ENCODE assay signal across 23 mouse cellular contexts in genomic region chr19:27173836-27174235, GRCm38 (mm10). TPM values are rescaled to one million over a fixed set of nuclear protein-coding genes. Genes with fewer than 3 reads are reported as not detected.
A peak's percentile ranks its signal among the peaks of the same experiment; 100 is the strongest.
DNase-seq lines count a peak whose midpoint lies in the region; ATAC-seq and TF ChIP-seq lines count a peak whose summit lies in the region.
"Had no signal": no experiment of that assay in that cellular context is flagged by ENCODE, and none has a peak within 500 bp of the region (broad histone marks: within the 10 kb centered on the region; RNA-seq: fewer than 3 reads in every experiment).

No protein-coding gene starts in this region.

- no peaks in the 10 kb centered on the region for H3K9me3 ChIP-seq in kidney, postnatal 0 days (replicated peaks; ENCODE audit: low read length)
- no peaks in the 10 kb centered on the region for H3K9me3 ChIP-seq in kidney, embryonic 16.5 days (ENCODE audit: low read length)
- no peaks in the 10 kb centered on the region for H3K9me3 ChIP-seq in midbrain, embryonic 10.5 days (replicated peaks)
- H3K9me3 ChIP-seq: embryonic facial prominence, embryonic 12.5 days; forebrain, embryonic 13.5 days; G1E; heart, embryonic 15.5 days; hindbrain, embryonic 10.5 days; limb, embryonic 12.5 days; liver, embryonic 12.5 days; lung, embryonic 15.5 days; neural tube, embryonic 13.5 days had no signal

- WGBS in kidney, postnatal 0 days = 47% methylated on average over 2 of the region's 2 CpGs
- WGBS in kidney, embryonic 16.5 days = 38% methylated on average over 2 of the region's 2 CpGs
- 87% methylated on average over 2 of the region's 2 CpGs for WGBS in midbrain, embryonic 10.5 days

- H3K36me3 ChIP-seq in kidney, postnatal 0 days (ENCODE audit: insufficient read depth, low read length) = no peaks in the 10 kb centered on the region
- H3K36me3 ChIP-seq in kidney, embryonic 16.5 days (ENCODE audit: insufficient read depth, low read length) = no peaks in the 10 kb centered on the region
- H3K36me3 ChIP-seq in midbrain, embryonic 10.5 days = no peaks in the 10 kb centered on the region
- H3K36me3 ChIP-seq: embryonic facial prominence, embryonic 12.5 days; G1E; heart, embryonic 15.5 days; hindbrain, embryonic 10.5 days; limb, embryonic 12.5 days; liver, embryonic 12.5 days; lung, embryonic 15.5 days; neural tube, embryonic 13.5 days had no signal

- H3K4me3 ChIP-seq in kidney, postnatal 0 days (replicated peaks; ENCODE audit: low read depth, low read length) = no peak overlapping the region
- no peak overlapping the region for H3K4me3 ChIP-seq in kidney, embryonic 16.5 days (ENCODE audit: low read length)
- H3K4me3 ChIP-seq in midbrain, embryonic 10.5 days = no peak overlapping the region
- H3K4me3 ChIP-seq: embryonic facial prominence, embryonic 12.5 days; erythroblast, embryonic 14.5 days; forebrain, embryonic 13.5 days; heart, embryonic 15.5 days; hindbrain, embryonic 10.5 days; limb, embryonic 12.5 days; liver, embryonic 12.5 days; lung, embryonic 15.5 days; neural tube, embryonic 13.5 days had no signal

- H3K27me3 ChIP-seq in kidney, postnatal 0 days (ENCODE audit: insufficient read depth, low read length) = no peaks in the 10 kb centered on the region
- H3K27me3 ChIP-seq in kidney, embryonic 16.5 days (ENCODE audit: insufficient read depth, low read length) = no peaks in the 10 kb centered on the region
- no peaks in the 10 kb centered on the region for H3K27me3 ChIP-seq in midbrain, embryonic 10.5 days (ENCODE audit: low read depth, poor library complexity, severe bottlenecking)
- H3K27me3 ChIP-seq: embryonic facial prominence, embryonic 12.5 days; forebrain, embryonic 13.5 days; heart, embryonic 15.5 days; limb, embryonic 12.5 days; liver, embryonic 12.5 days; lung, embryonic 15.5 days; neural tube, embryonic 13.5 days had no signal

- no peak for ATAC-seq in kidney, postnatal 0 days (replicated peaks; ENCODE audit: low FRiP score, low read depth)
- ATAC-seq in kidney, embryonic 16.5 days (ENCODE audit: low FRiP score, low TSS enrichment) = no peak
- ATAC-seq: forebrain, embryonic 13.5 days; hindbrain, postnatal 0 days; intestine, postnatal 0 days; liver, embryonic 12.5 days had no signal

- no peaks in the 10 kb centered on the region for H3K4me1 ChIP-seq in kidney, postnatal 0 days (replicated peaks; ENCODE audit: insufficient read depth, low read length)
- no peaks in the 10 kb centered on the region for H3K4me1 ChIP-seq in kidney, embryonic 16.5 days (ENCODE audit: insufficient read depth, low read length)
- H3K4me1 ChIP-seq in midbrain, embryonic 10.5 days = no peaks in the 10 kb centered on the region
- H3K4me1 ChIP-seq: embryonic facial prominence, embryonic 12.5 days; hindbrain, embryonic 10.5 days; limb, embryonic 12.5 days; liver, embryonic 12.5 days; lung, embryonic 15.5 days had no signal

- no peak overlapping the region for H3K4me2 ChIP-seq in kidney, postnatal 0 days (ENCODE audit: low read length)
- H3K4me2 ChIP-seq in kidney, embryonic 16.5 days (replicated peaks; ENCODE audit: low read depth, low read length) = no peak overlapping the region
- H3K4me2 ChIP-seq: embryonic facial prominence, embryonic 12.5 days; forebrain, embryonic 13.5 days; heart, embryonic 15.5 days; limb, embryonic 12.5 days; liver, embryonic 12.5 days; lung, embryonic 15.5 days; neural tube, embryonic 13.5 days had no signal

- H3K9ac ChIP-seq in kidney, postnatal 0 days (ENCODE audit: low read depth, low read length) = no peak overlapping the region
- H3K9ac ChIP-seq in kidney, embryonic 16.5 days (replicated peaks; ENCODE audit: low read length) = no peak overlapping the region
- H3K9ac ChIP-seq: embryonic facial prominence, embryonic 12.5 days; forebrain, embryonic 13.5 days; heart, embryonic 15.5 days; limb, embryonic 12.5 days; liver, embryonic 12.5 days; lung, embryonic 15.5 days; neural tube, embryonic 13.5 days had no signal

- peak; percentile 58 for DNase-seq in adrenal gland, adult 2 months
- DNase-seq in adrenal gland, adult 18-20 months (ENCODE audit: low spot score in 2 of 2) = no peak
- peak; percentile 57 for DNase-seq in kidney, postnatal 0 days (ENCODE audit: low spot score)
- peak; percentile 16 for DNase-seq in NIH3T3 (ENCODE audit: low read depth)
- DNase-seq in gastrocnemius, postnatal 14 days = peak; percentile 45
- DNase-seq in midbrain, embryonic 10.5 days (ENCODE audit: low spot score) = no peak
- no peak for DNase-seq in cerebellum, postnatal 14 days
- DNase-seq: cerebellum, adult 9-10 months; midbrain, embryonic 14.5 days; right cerebral cortex, adult 18-20 months had no signal

- no peak overlapping the region for H3K27ac ChIP-seq in kidney, postnatal 0 days
- H3K27ac ChIP-seq in kidney, embryonic 16.5 days (ENCODE audit: low read length) = no peak overlapping the region
- no peak overlapping the region for H3K27ac ChIP-seq in midbrain, embryonic 10.5 days (replicated peaks)
- H3K27ac ChIP-seq: embryonic facial prominence, embryonic 12.5 days; forebrain, embryonic 13.5 days; heart, embryonic 15.5 days; hindbrain, embryonic 10.5 days; hindbrain, postnatal 0 days; limb, embryonic 12.5 days; liver, embryonic 12.5 days; lung, embryonic 15.5 days; neural tube, embryonic 13.5 days had no signal

- intact Hi-C loops in gastrocnemius, postnatal 14 days (cut with DNase I; ENCODE audit: low total_unique reads) = no loop called here

- TF ChIP-seq CTCF in kidney, postnatal 0 days (IDR thresholded peaks at IDR 0.05; ENCODE audit: low read depth) = no peak

RNA-seq across cellular contexts. Expression of gene Vldlr, which starts 42.4 kb away (rescaled TPM):
- 10 to 100 TPM; 18.5 to 35.4 TPM for total RNA-seq in adrenal gland, adult 2 months (2021)
- polyA plus RNA-seq in adrenal gland, adult 2 months (2012; rRNA removed) = 38.0 and 41.0 TPM in 2 replicates
- 10 to 100 TPM; 29.2 to 30.6 TPM for total RNA-seq in adrenal gland, adult 18-20 months (2021)
- 41.8 and 42.2 TPM in 2 replicates for polyA plus RNA-seq in kidney, postnatal 0 days (2015; fragmentation: Nextera tagmentation; extraction: Ambion mirVana)
- 37.9 and 40.0 TPM in 2 replicates for polyA plus RNA-seq in kidney, embryonic 16.5 days (2015; fragmentation: Nextera tagmentation; extraction: Ambion mirVana)
- total RNA-seq in gastrocnemius, postnatal 14 days (2021) = 10 to 100 TPM; 42.4 to 53.8 TPM
- 7.6 and 7.9 TPM in 2 replicates for polyA plus RNA-seq in midbrain, embryonic 10.5 days (2016; fragmentation: Nextera tagmentation; extraction: Ambion mirVana)
- polyA plus RNA-seq: erythroblast, embryonic 14.5 days; G1E had no signal

Comparison
In these comparisons a context has a peak if more than half of its experiments do, and no peak if none do; other contexts are left out.
1. DNase-seq: peak in adrenal gland, adult 2 months (single experiment), kidney, postnatal 0 days (single experiment), NIH3T3 (single experiment) and gastrocnemius, postnatal 14 days (single experiment); none in adrenal gland, adult 18-20 months (0 of 2), midbrain, embryonic 10.5 days (single experiment) and cerebellum, postnatal 14 days (0 of 2).